Mouse (Mus musculus) intestine, embryonic 16.5 days (tissue): ENCODE data around the gene Ttll3. TPM values are rescaled to one million over a fixed set of nuclear protein-coding genes. Genes with fewer than 3 reads are reported as not detected.

Experiments
- ATAC-seq: fragments of 200-750 bp; cut with Nextera tagmentation; 2 replicates; pipeline ENCODE4 v1.8.0; 2017; ENCODE audit warnings: moderate TSS enrichment, moderate library complexity
- H3K27ac ChIP-seq: fragments of 300-500 bp; sonication (generic); 2 replicates; pipeline ENCODE4 v1.5.1; 2014; ENCODE audit warnings: mild to moderate bottlenecking, low read length
- H3K27me3 ChIP-seq: fragments of 300-500 bp; sonication (generic); replicated peaks from 2 replicates; pipeline ENCODE4 v1.6.1; 2014; ENCODE audit warnings: low read length, control low read depth, mixed read lengths; ENCODE audit not compliant: control insufficient read depth, insufficient read depth
- H3K36me3 ChIP-seq: fragments of 300-500 bp; sonication (generic); 2 replicates; pipeline ENCODE4 v1.6.1; 2014; ENCODE audit warnings: low read length, control low read depth; ENCODE audit not compliant: control insufficient read depth, insufficient read depth
- H3K4me1 ChIP-seq: fragments of 300-500 bp; sonication (generic); 2 replicates; pipeline ENCODE4 v1.6.1; 2014; ENCODE audit warnings: low read length, control low read depth, mixed read lengths; ENCODE audit not compliant: control insufficient read depth, insufficient read depth
- H3K4me2 ChIP-seq: fragments of 300-500 bp; sonication (generic); 2 replicates; pipeline ENCODE4 v1.6.1; 2014; ENCODE audit warnings: low read depth, low read length, control low read depth
- H3K4me3 ChIP-seq: fragments of 300-500 bp; sonication (generic); 2 replicates; pipeline ENCODE4 v1.5.1; 2014; ENCODE audit warnings: mild to moderate bottlenecking, low read length
- H3K9ac ChIP-seq: fragments of 300-500 bp; sonication (generic); 2 replicates; pipeline ENCODE4 v1.6.1; 2014; ENCODE audit warnings: low read depth, low read length
- H3K9me3 ChIP-seq: fragments of 300-500 bp; sonication (generic); 2 replicates; pipeline ENCODE4 v1.6.1; 2016; ENCODE audit warnings: low read length, control low read depth; ENCODE audit not compliant: control insufficient read depth
- WGBS: fragments of 180-500 bp; shearing (Covaris S2); extraction: QIAGEN DNeasy Blood & Tissue Kit; methylation state at CpG from one replicate; pipeline ENCODE4 v1.1.7; 2014; 5-methylcytosine and 5-hydroxymethylcytosine counted together
- polyA plus RNA-seq: library from polyadenylated mRNA; unstranded; fragments of >200 nt; fragmentation: Nextera tagmentation; extraction: Ambion mirVana; gene quantifications from 2 replicates; pipeline ENCODE4 v1.2.1, GENCODE M21; 2015

Gene Ttll3
- polyA plus RNA-seq, 1 experiment from 2014 or later, result 3.0 TPM

GRCm38 (mm10) chr6:113352820-113353219, 36.2 kb upstream of the Ttll3 start:
- Histone ChIP-seq H3K9me3 (no peaks in the 10 kb centered on the region), H3K4me3 (no peak overlapping the region), H3K27ac (no peak overlapping the region), H3K9ac (no peak overlapping the region), H3K36me3 (no peaks in the 10 kb centered on the region), H3K27me3 (no peaks in the 10 kb centered on the region), H3K4me2 (no peak overlapping the region), H3K4me1 (peaks cover 4% of the 10 kb centered on the region; the same call in 1 of the 2 replicates)
- no peak for ATAC-seq
- 71% methylated on average over 3 of the region's 3 CpGs for WGBS

GRCm38 (mm10) chr6:113353696-113354095, 35.4 kb upstream of the Ttll3 start:
- WGBS, result 72% methylated on average over 3 of the region's 3 CpGs
- ATAC-seq, result no peak
- Histone ChIP-seq H3K27me3 (no peaks in the 10 kb centered on the region), H3K9ac (no peak overlapping the region), H3K27ac (no peak overlapping the region), H3K9me3 (no peaks in the 10 kb centered on the region), H3K4me2 (no peak overlapping the region), H3K4me1 (peaks cover 4% of the 10 kb centered on the region; the same call in 1 of the 2 replicates), H3K4me3 (no peak overlapping the region), H3K36me3 (no peaks in the 10 kb centered on the region)

GRCm38 (mm10) chr6:113361476-113361875, 27.6 kb upstream of the Ttll3 start:
- H3K27me3 ChIP-seq, result no peaks in the 10 kb centered on the region
- H3K36me3 ChIP-seq, result peaks cover 2% of the 10 kb centered on the region; the same call in 1 of the 2 replicates
- no peak overlapping the region for H3K27ac ChIP-seq
- no peaks in the 10 kb centered on the region for H3K9me3 ChIP-seq
- H3K4me1 ChIP-seq, result no peaks in the 10 kb centered on the region
- WGBS, result 71% methylated on average over 4 of the region's 4 CpGs
- no peak overlapping the region for H3K4me3 ChIP-seq
- H3K9ac ChIP-seq, result no peak overlapping the region
- no peak overlapping the region for H3K4me2 ChIP-seq
- ATAC-seq, result no peak

GRCm38 (mm10) chr6:113362241-113362640, 26.8 kb upstream of the Ttll3 start:
- Histone ChIP-seq H3K36me3 (peaks cover 7% of the 10 kb centered on the region; the same call in 1 of the 2 replicates), H3K4me3 (no peak overlapping the region), H3K9me3 (no peaks in the 10 kb centered on the region), H3K9ac (no peak overlapping the region), H3K4me1 (no peaks in the 10 kb centered on the region), H3K4me2 (no peak overlapping the region), H3K27me3 (no peaks in the 10 kb centered on the region), H3K27ac (no peak overlapping the region)
- ATAC-seq, result no peak
- 93% methylated on average over 1 of the region's 1 CpGs for WGBS

- ATAC-seq, result no peak
- H3K4me3 ChIP-seq, result no peak overlapping the region
- H3K4me2 ChIP-seq, result no peak overlapping the region
- WGBS, result 63% methylated on average over 8 of the region's 8 CpGs
- H3K27me3 ChIP-seq, result no peaks in the 10 kb centered on the region
- no peaks in the 10 kb centered on the region for H3K4me1 ChIP-seq
- H3K9me3 ChIP-seq, result no peaks in the 10 kb centered on the region
- H3K36me3 ChIP-seq, result peaks cover 11% of the 10 kb centered on the region
- no peak overlapping the region for H3K9ac ChIP-seq
- H3K27ac ChIP-seq, result no peak overlapping the region
Observed at GRCm38 (mm10) chr6:113364518-113365135, 24.4 kb upstream of the Ttll3 start.

GRCm38 (mm10) chr6:113366639-113367038, 22.4 kb upstream of the Ttll3 start:
- no peaks in the 10 kb centered on the region for H3K27me3 ChIP-seq
- no peak overlapping the region for H3K4me3 ChIP-seq
- no peak overlapping the region for H3K4me2 ChIP-seq
- ATAC-seq, result no peak
- H3K9me3 ChIP-seq, result no peaks in the 10 kb centered on the region
- whole genome bisulfite sequencing, result 91% methylated on average over 6 of the region's 6 CpGs
- H3K27ac ChIP-seq, result no peak overlapping the region
- peaks cover 4% of the 10 kb centered on the region; the same call in 1 of the 2 replicates for H3K4me1 ChIP-seq
- H3K36me3 ChIP-seq, result peaks cover 13% of the 10 kb centered on the region
- H3K9ac ChIP-seq, result no peak overlapping the region

GRCm38 (mm10) chr6:113367574-113367973, 21.5 kb upstream of the Ttll3 start:
- no peak for ATAC-seq
- Histone ChIP-seq H3K9me3 (no peaks in the 10 kb centered on the region), H3K36me3 (peaks cover 13% of the 10 kb centered on the region), H3K4me1 (peaks cover 4% of the 10 kb centered on the region; the same call in 1 of the 2 replicates), H3K4me2 (no peak overlapping the region), H3K27ac (no peak overlapping the region), H3K4me3 (no peak overlapping the region), H3K9ac (no peak overlapping the region), H3K27me3 (no peaks in the 10 kb centered on the region)
- WGBS, result 96% methylated on average over 1 of the region's 1 CpGs

GRCm38 (mm10) chr6:113368124-113368523, 20.9 kb upstream of the Ttll3 start:
- Histone ChIP-seq H3K4me1 (peaks cover 4% of the 10 kb centered on the region; the same call in 1 of the 2 replicates), H3K27ac (no peak overlapping the region), H3K4me2 (no peak overlapping the region), H3K9ac (no peak overlapping the region), H3K36me3 (peaks cover 13% of the 10 kb centered on the region), H3K27me3 (no peaks in the 10 kb centered on the region), H3K4me3 (no peak overlapping the region), H3K9me3 (no peaks in the 10 kb centered on the region)
- ATAC-seq, result no peak
- 90% methylated on average over 7 of the region's 7 CpGs for WGBS

GRCm38 (mm10) chr6:113368577-113368976, 20.5 kb upstream of the Ttll3 start:
- WGBS, result 88% methylated on average over 5 of the region's 5 CpGs
- H3K9me3 ChIP-seq, result no peaks in the 10 kb centered on the region
- H3K36me3 ChIP-seq, result peaks cover 13% of the 10 kb centered on the region
- H3K27me3 ChIP-seq, result no peaks in the 10 kb centered on the region
- no peak overlapping the region for H3K9ac ChIP-seq
- ATAC-seq, result no peak
- no peak overlapping the region for H3K27ac ChIP-seq
- H3K4me2 ChIP-seq, result no peak overlapping the region
- H3K4me3 ChIP-seq, result no peak overlapping the region
- H3K4me1 ChIP-seq, result peaks cover 4% of the 10 kb centered on the region; the same call in 1 of the 2 replicates
